Mouse (Mus musculus): ENCODE results near the gene Faah.
A peak's percentile ranks its signal among the peaks of the same experiment; 100 is the strongest.

The Faah gene

GRCm38 (mm10) chr4:115996729-115997128, 21.0 kb downstream of the Faah start:
- peak in 1 of 2 experiments; percentile 52 for DNase-seq

GRCm38 (mm10) chr4:115995376-115995730, 22.4 kb downstream of the Faah start:
- no peak for DNase-seq

- no peak for DNase-seq
These were observed 22.9 kb downstream of the Faah start for GRCm38 (mm10) chr4:115994662-115995375.

- no peak for DNase-seq
These were observed 28.3 kb downstream of the Faah start for GRCm38 (mm10) chr4:115989382-115989781.

- DNase-seq = no peak
These were observed 29.7 kb downstream of the Faah start for GRCm38 (mm10) chr4:115987858-115988530.

- DNase-seq = no peak
These were observed 30.3 kb downstream of the Faah start for GRCm38 (mm10) chr4:115987436-115987835.

GRCm38 (mm10) chr4:115984967-115985366, 32.8 kb downstream of the Faah start:
- DNase-seq = peak; percentile 24 to 38

GRCm38 (mm10) chr4:115984111-115984510, 33.6 kb downstream of the Faah start:
- peak; percentile 79 to 83 for DNase-seq

GRCm38 (mm10) chr4:115980676-115981075, 37.0 kb downstream of the Faah start:
- DNase-seq = peak; percentile 51 to 68

- no peak for DNase-seq
These were observed 38.3 kb downstream of the Faah start for GRCm38 (mm10) chr4:115979437-115979836.

- DNase-seq = no peak
These were observed 38.8 kb downstream of the Faah start for GRCm38 (mm10) chr4:115978911-115979310.

- DNase-seq = no peak
These were observed 45.2 kb downstream of the Faah start for GRCm38 (mm10) chr4:115972543-115972942.

- no peak for DNase-seq
These were observed 53.3 kb downstream of the Faah start for GRCm38 (mm10) chr4:115964446-115964845.

- no peak for DNase-seq
These were observed 54.0 kb downstream of the Faah start for GRCm38 (mm10) chr4:115963751-115964150.

- peak; percentile 20 to 36 for DNase-seq
These were observed 54.9 kb downstream of the Faah start for GRCm38 (mm10) chr4:115962671-115963412.

GRCm38 (mm10) chr4:115961991-115962390, 55.7 kb downstream of the Faah start:
- no peak for DNase-seq

- no peak for DNase-seq
These were observed 58.2 kb downstream of the Faah start for GRCm38 (mm10) chr4:115959546-115959945.

- DNase-seq = no peak
These were observed 62.3 kb downstream of the Faah start for GRCm38 (mm10) chr4:115955494-115955775.

- no peak for DNase-seq
These were observed 62.9 kb downstream of the Faah start for GRCm38 (mm10) chr4:115954656-115955493.

- DNase-seq = no peak
These were observed 64.2 kb downstream of the Faah start for GRCm38 (mm10) chr4:115953559-115953958.

GRCm38 (mm10) chr4:115952758-115953157, 65.0 kb downstream of the Faah start:
- DNase-seq = peak; percentile 37 to 48

GRCm38 (mm10) chr4:115943669-115944314, 73.9 kb downstream of the Faah start:
- no peak for DNase-seq

Data from lung, adult 18-20 months (tissue).